Mouse (Mus musculus): ENCODE results near the gene Gm17332. TPM values are rescaled to one million over a fixed set of nuclear protein-coding genes. Genes with fewer than 3 reads are reported as not detected.
A peak's percentile ranks its signal among the peaks of the same experiment; 100 is the strongest.
"Not testable (repeated sequence)": the region's sequence is repeated elsewhere in the genome, so short reads cannot be mapped to it uniquely, and the experiment has no call there.

The Gm17332 gene
- polyA plus RNA-seq, 1 experiment from 2014 or later = not detected

GRCm38 (mm10) chr11:31168831-31169160, 13.5 kb downstream of the Gm17332 start:
- no peak overlapping the region for H3K9ac ChIP-seq (ENCODE audit: low read length)
- no peak for DNase-seq (ENCODE audit: low spot score)
- no peaks in the 10 kb centered on the region for H3K4me1 ChIP-seq (replicated peaks; ENCODE audit: control insufficient read depth, insufficient read depth, low read length)
- H3K27ac ChIP-seq (ENCODE audit: low read depth, low read length) = no peak overlapping the region
- H3K9me3 ChIP-seq (ENCODE audit: control insufficient read depth, low read length) = no peaks in the 10 kb centered on the region
- 47% methylated on average over 2 of the region's 2 CpGs for WGBS
- no peaks in the 10 kb centered on the region for H3K27me3 ChIP-seq (ENCODE audit: control insufficient read depth, insufficient read depth, low read length)
- no peaks in the 10 kb centered on the region for H3K36me3 ChIP-seq (ENCODE audit: control insufficient read depth, insufficient read depth, low read length)
- no peak for ATAC-seq (replicated peaks; ENCODE audit: low FRiP score)
- H3K4me2 ChIP-seq (ENCODE audit: low read depth, low read length, severe bottlenecking) = peak overlapping the region; percentile 54
- peak overlapping the region; percentile 34; the same call in 1 of the 2 replicates for H3K4me3 ChIP-seq (ENCODE audit: low read depth, low read length)

GRCm38 (mm10) chr11:31157021-31157420, 25.2 kb downstream of the Gm17332 start:
- WGBS = 87% methylated on average over 3 of the region's 3 CpGs
- H3K9ac ChIP-seq (ENCODE audit: low read length) = no peak overlapping the region
- no peak for ATAC-seq (replicated peaks; ENCODE audit: low FRiP score)

GRCm38 (mm10) chr11:31138394-31138793, 43.9 kb downstream of the Gm17332 start:
- not testable (repeated sequence) for H3K9ac ChIP-seq (ENCODE audit: low read length); H3K36me3 ChIP-seq (ENCODE audit: control insufficient read depth, insufficient read depth, low read length); H3K4me3 ChIP-seq (ENCODE audit: low read depth, low read length); ATAC-seq (replicated peaks; ENCODE audit: low FRiP score); H3K4me2 ChIP-seq (ENCODE audit: low read depth, low read length, severe bottlenecking); H3K4me1 ChIP-seq (replicated peaks; ENCODE audit: control insufficient read depth, insufficient read depth, low read length); H3K27me3 ChIP-seq (ENCODE audit: control insufficient read depth, insufficient read depth, low read length); H3K27ac ChIP-seq (ENCODE audit: low read depth, low read length); DNase-seq (ENCODE audit: low spot score); H3K9me3 ChIP-seq (ENCODE audit: control insufficient read depth, low read length)
- WGBS = 71% methylated on average over 1 of the region's 1 CpGs

More at GRCm38 (mm10) chr11:31157021-31157420, 25.2 kb downstream of the Gm17332 start:
- Histone ChIP-seq H3K27ac (ENCODE audit: low read depth, low read length) (no peak overlapping the region), H3K4me1 (replicated peaks; ENCODE audit: control insufficient read depth, insufficient read depth, low read length) (no peaks in the 10 kb centered on the region), H3K36me3 (ENCODE audit: control insufficient read depth, insufficient read depth, low read length) (no peaks in the 10 kb centered on the region), H3K27me3 (ENCODE audit: control insufficient read depth, insufficient read depth, low read length) (no peaks in the 10 kb centered on the region), H3K9me3 (ENCODE audit: control insufficient read depth, low read length) (no peaks in the 10 kb centered on the region), H3K4me2 (ENCODE audit: low read depth, low read length, severe bottlenecking) (no peak overlapping the region), H3K4me3 (ENCODE audit: low read depth, low read length) (no peak overlapping the region)
- DNase-seq (ENCODE audit: low spot score) = no peak

- H3K36me3 ChIP-seq (ENCODE audit: control insufficient read depth, insufficient read depth, low read length); H3K9ac ChIP-seq (ENCODE audit: low read length); H3K27me3 ChIP-seq (ENCODE audit: control insufficient read depth, insufficient read depth, low read length); DNase-seq (ENCODE audit: low spot score); ATAC-seq (replicated peaks; ENCODE audit: low FRiP score); H3K4me1 ChIP-seq (replicated peaks; ENCODE audit: control insufficient read depth, insufficient read depth, low read length); H3K9me3 ChIP-seq (ENCODE audit: control insufficient read depth, low read length); H3K4me2 ChIP-seq (ENCODE audit: low read depth, low read length, severe bottlenecking); H3K27ac ChIP-seq (ENCODE audit: low read depth, low read length); H3K4me3 ChIP-seq (ENCODE audit: low read depth, low read length): not testable (repeated sequence)
- 86% methylated on average over 1 of the region's 1 CpGs for WGBS
Observed at GRCm38 (mm10) chr11:31134824-31135223, 47.4 kb downstream of the Gm17332 start.

- not testable (repeated sequence) for H3K27ac ChIP-seq (ENCODE audit: low read depth, low read length); H3K27me3 ChIP-seq (ENCODE audit: control insufficient read depth, insufficient read depth, low read length); H3K36me3 ChIP-seq (ENCODE audit: control insufficient read depth, insufficient read depth, low read length); H3K4me2 ChIP-seq (ENCODE audit: low read depth, low read length, severe bottlenecking); H3K9ac ChIP-seq (ENCODE audit: low read length); DNase-seq (ENCODE audit: low spot score); H3K9me3 ChIP-seq (ENCODE audit: control insufficient read depth, low read length); H3K4me3 ChIP-seq (ENCODE audit: low read depth, low read length); ATAC-seq (replicated peaks; ENCODE audit: low FRiP score); H3K4me1 ChIP-seq (replicated peaks; ENCODE audit: control insufficient read depth, insufficient read depth, low read length)
- 77% methylated on average over 4 of the region's 4 CpGs for WGBS
Observed at GRCm38 (mm10) chr11:31133726-31134125, 48.5 kb downstream of the Gm17332 start.

Other genes with a start within 250 kb of the Gm17332 start
- gene Erlec1, start 228.1 kb downstream of the Gm17332 start, polyA plus RNA-seq (2014; fragmentation: Nextera tagmentation; extraction: Ambion mirVana) = 9.0 TPM in 2 replicates
- 13.5 and 14.2 TPM in 2 replicates for gene Chac2, start 196.1 kb downstream of the Gm17332 start, polyA plus RNA-seq (2014; fragmentation: Nextera tagmentation; extraction: Ambion mirVana)
- 1.7 and 2.5 TPM in 2 replicates for gene Stc2, start 187.6 kb upstream of the Gm17332 start, polyA plus RNA-seq (2014; fragmentation: Nextera tagmentation; extraction: Ambion mirVana)

Data from forebrain, embryonic 11.5 days (tissue).